Mouse (Mus musculus): Measurements from ENCODE around the gene E130114P18Rik. TPM values are rescaled to one million over a fixed set of nuclear protein-coding genes. Genes with fewer than 3 reads are reported as not detected.

E130114P18Rik gene
- polyA plus RNA-seq, 1 experiment from 2014 or later: 1.1 TPM

DNA sequence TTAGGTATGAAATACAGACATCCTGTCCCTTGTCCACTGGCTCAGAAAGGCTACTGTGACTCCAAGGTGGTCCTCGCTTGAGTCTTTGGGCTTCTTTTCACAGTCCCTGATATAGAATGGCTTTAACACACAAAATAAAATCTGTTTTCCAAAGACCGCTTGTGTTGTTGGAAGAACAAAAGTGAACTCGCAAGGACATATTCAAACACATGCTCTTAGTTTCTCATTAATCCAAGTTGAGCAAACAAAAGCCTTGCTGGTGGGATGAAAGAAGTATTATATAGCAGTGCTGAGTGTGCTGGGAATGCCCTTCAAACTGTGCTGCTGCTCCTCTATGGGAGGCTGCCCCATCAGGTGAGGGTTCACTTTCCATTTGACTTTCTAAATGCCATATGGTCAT, 169.7 kb downstream of the E130114P18Rik start:
- H3K9me3 ChIP-seq: no peaks in the 10 kb centered on the region
- 0 out of 2 replicates have a peak, but pooled peaks cover 8% of the 10 kb centered on the region for H3K4me1 ChIP-seq
- H3K27ac ChIP-seq: no peak overlapping the region
- DNase-seq (ENCODE audit: low spot score): no peak
- WGBS: 89% methylated on average over 3 of the region's 3 CpGs
- no peaks in the 10 kb centered on the region for H3K36me3 ChIP-seq
- H3K4me3 ChIP-seq: no peak overlapping the region
- H3K27me3 ChIP-seq (ENCODE audit: insufficient read depth, poor library complexity, severe bottlenecking): no peaks in the 10 kb centered on the region

DNA sequence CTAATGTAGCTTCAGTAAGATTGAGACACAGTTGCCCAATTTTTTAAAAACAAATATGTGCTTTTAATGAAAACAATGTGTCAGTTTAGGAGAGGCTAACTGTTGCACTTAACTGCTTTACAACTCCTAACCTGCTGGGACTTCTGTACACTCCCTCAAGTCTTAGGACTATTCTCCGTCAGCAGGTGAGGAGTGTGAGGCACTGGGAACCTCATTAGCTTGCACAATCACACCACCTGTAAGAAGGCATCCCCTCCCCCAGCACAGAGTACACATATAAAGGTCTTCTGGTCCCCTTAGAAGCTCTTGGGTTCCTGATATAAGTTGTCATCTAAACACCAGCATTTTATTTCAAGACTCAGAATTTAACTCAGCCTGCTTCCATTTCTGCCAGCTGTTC, 170.7 kb downstream of the E130114P18Rik start:
- Histone ChIP-seq H3K36me3 (no peaks in the 10 kb centered on the region), H3K9me3 (no peaks in the 10 kb centered on the region), H3K4me1 (peaks cover 11% of the 10 kb centered on the region; the same call in 1 of the 2 replicates), H3K27me3 (ENCODE audit: insufficient read depth, poor library complexity, severe bottlenecking) (no peaks in the 10 kb centered on the region), H3K27ac (no peak overlapping the region), H3K4me3 (no peak overlapping the region)
- no peak for DNase-seq (ENCODE audit: low spot score)
- 81% methylated on average over 1 of the region's 1 CpGs for WGBS

- no peaks in the 10 kb centered on the region for H3K9me3 ChIP-seq
- H3K4me3 ChIP-seq: no peak overlapping the region
- DNase-seq (ENCODE audit: low spot score): no peak
- H3K36me3 ChIP-seq: no peaks in the 10 kb centered on the region
- peaks cover 16% of the 10 kb centered on the region for H3K4me1 ChIP-seq
- WGBS: 87% methylated on average over 8 of the region's 8 CpGs
- no peak overlapping the region for H3K27ac ChIP-seq
- no peaks in the 10 kb centered on the region for H3K27me3 ChIP-seq (ENCODE audit: insufficient read depth, poor library complexity, severe bottlenecking)
Observed at GRCm38 (mm10) chr4:97606524-97606923, 171.4 kb downstream of the E130114P18Rik start.

DNA sequence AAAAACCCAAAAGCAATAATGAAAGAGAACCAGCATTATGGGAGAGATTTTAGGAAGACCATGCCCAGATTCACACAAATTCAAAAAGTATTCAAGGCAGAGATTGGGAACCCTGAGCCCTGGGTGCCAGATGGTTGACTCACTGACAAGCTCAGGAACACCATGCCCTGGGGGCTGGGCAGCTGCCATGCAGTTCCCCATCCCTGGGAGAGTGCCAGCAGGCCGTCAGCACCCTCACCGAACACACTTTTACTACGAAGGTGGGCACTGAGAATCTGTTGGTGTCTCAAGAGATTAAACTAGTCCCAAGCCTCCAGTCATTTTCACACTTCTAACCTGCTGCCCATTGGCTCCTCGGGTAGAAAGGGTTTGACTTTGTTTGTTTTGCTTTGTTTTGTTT, 175.3 kb downstream of the E130114P18Rik start:
- Histone ChIP-seq H3K27ac (no peak overlapping the region; the same call in 1 of the 2 replicates), H3K4me3 (no peak overlapping the region), H3K4me1 (peaks cover 21% of the 10 kb centered on the region), H3K36me3 (no peaks in the 10 kb centered on the region), H3K9me3 (no peaks in the 10 kb centered on the region), H3K27me3 (ENCODE audit: insufficient read depth, poor library complexity, severe bottlenecking) (no peaks in the 10 kb centered on the region)
- no peak for DNase-seq (ENCODE audit: low spot score)
- WGBS: 38% methylated on average over 4 of the region's 4 CpGs

- 15% methylated on average over 8 of the region's 8 CpGs for WGBS
- no peaks in the 10 kb centered on the region for H3K36me3 ChIP-seq
- no peaks in the 10 kb centered on the region for H3K9me3 ChIP-seq
- peak; percentile 86 for DNase-seq (ENCODE audit: low spot score)
- H3K27ac ChIP-seq: peak overlapping the region; percentile 77
- no peak overlapping the region; the same call in 1 of the 2 replicates for H3K4me3 ChIP-seq
- H3K4me1 ChIP-seq: peaks cover 14% of the 10 kb centered on the region
- H3K27me3 ChIP-seq (ENCODE audit: insufficient read depth, poor library complexity, severe bottlenecking): no peaks in the 10 kb centered on the region
Observed at GRCm38 (mm10) chr4:97600875-97601835, 176.7 kb downstream of the E130114P18Rik start.

DNA sequence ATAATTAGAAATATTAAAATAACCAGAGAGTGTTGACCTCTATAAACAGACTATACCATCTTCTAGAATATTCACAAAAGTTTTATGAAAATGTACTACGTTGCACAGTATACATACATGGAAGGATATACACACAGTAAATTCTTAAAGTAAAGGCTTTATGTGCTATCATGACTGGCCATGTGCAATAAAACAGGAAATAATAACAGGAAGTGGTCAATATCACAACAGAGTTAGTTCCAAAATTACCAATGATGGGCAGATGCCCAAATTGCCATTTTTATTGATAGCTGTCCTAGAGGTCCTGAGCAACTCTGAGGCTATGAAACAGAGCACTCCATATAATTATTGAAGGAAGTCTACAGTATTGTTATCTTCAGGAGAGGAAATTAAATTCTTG, 180.4 kb downstream of the E130114P18Rik start:
- no peak for DNase-seq (ENCODE audit: low spot score)
- no peaks in the 10 kb centered on the region for H3K36me3 ChIP-seq
- WGBS: 93% methylated on average over 1 of the region's 1 CpGs
- H3K4me1 ChIP-seq: peaks cover 29% of the 10 kb centered on the region
- no peak overlapping the region for H3K4me3 ChIP-seq
- H3K27ac ChIP-seq: no peak overlapping the region
- H3K27me3 ChIP-seq (ENCODE audit: insufficient read depth, poor library complexity, severe bottlenecking): no peaks in the 10 kb centered on the region
- no peaks in the 10 kb centered on the region for H3K9me3 ChIP-seq

GRCm38 (mm10) chr4:97596348-97596747, 181.5 kb downstream of the E130114P18Rik start:
- H3K4me3 ChIP-seq: no peak overlapping the region
- H3K9me3 ChIP-seq: no peaks in the 10 kb centered on the region
- H3K4me1 ChIP-seq: peaks cover 22% of the 10 kb centered on the region
- WGBS: 82% methylated on average over 9 of the region's 9 CpGs
- H3K36me3 ChIP-seq: no peaks in the 10 kb centered on the region
- DNase-seq (ENCODE audit: low spot score): no peak
- no peak overlapping the region for H3K27ac ChIP-seq
- no peaks in the 10 kb centered on the region for H3K27me3 ChIP-seq (ENCODE audit: insufficient read depth, poor library complexity, severe bottlenecking)

DNA sequence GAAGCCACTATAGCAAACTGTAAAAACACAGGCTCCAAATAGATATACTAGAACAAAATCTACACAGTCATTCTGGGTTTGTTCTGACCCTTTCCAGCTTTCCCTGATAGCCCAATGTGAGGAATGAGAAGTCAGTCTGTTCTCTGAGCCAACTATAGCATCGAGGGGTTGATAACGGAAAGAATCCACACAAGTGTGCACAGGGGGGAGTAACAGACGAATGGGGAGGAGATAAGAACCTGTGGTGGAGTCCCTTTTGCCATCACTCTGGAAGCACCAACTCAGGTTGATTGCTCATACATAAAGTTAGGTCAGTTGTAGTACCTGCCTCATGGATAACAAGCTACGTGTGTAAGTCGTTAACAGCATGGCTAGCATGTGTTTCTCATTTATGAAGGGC, 184.0 kb downstream of the E130114P18Rik start:
- no peak for DNase-seq (ENCODE audit: low spot score)
- peaks cover 18% of the 10 kb centered on the region; the same call in 1 of the 2 replicates for H3K4me1 ChIP-seq
- H3K27me3 ChIP-seq (ENCODE audit: insufficient read depth, poor library complexity, severe bottlenecking): no peaks in the 10 kb centered on the region
- no peaks in the 10 kb centered on the region for H3K36me3 ChIP-seq
- H3K27ac ChIP-seq: peak overlapping the region; percentile 39; the same call in 1 of the 2 replicates
- no peaks in the 10 kb centered on the region for H3K9me3 ChIP-seq
- H3K4me3 ChIP-seq: no peak overlapping the region
- WGBS: 28% methylated on average over 5 of the region's 5 CpGs

GRCm38 (mm10) chr4:97589790-97590189, 188.1 kb downstream of the E130114P18Rik start:
- Histone ChIP-seq H3K9me3 (no peaks in the 10 kb centered on the region), H3K4me3 (no peak overlapping the region), H3K4me1 (peaks cover 18% of the 10 kb centered on the region; the same call in 1 of the 2 replicates), H3K27me3 (ENCODE audit: insufficient read depth, poor library complexity, severe bottlenecking) (no peaks in the 10 kb centered on the region), H3K27ac (no peak overlapping the region), H3K36me3 (no peaks in the 10 kb centered on the region)
- DNase-seq (ENCODE audit: low spot score): no peak
- 72% methylated on average over 1 of the region's 1 CpGs for WGBS

DNA sequence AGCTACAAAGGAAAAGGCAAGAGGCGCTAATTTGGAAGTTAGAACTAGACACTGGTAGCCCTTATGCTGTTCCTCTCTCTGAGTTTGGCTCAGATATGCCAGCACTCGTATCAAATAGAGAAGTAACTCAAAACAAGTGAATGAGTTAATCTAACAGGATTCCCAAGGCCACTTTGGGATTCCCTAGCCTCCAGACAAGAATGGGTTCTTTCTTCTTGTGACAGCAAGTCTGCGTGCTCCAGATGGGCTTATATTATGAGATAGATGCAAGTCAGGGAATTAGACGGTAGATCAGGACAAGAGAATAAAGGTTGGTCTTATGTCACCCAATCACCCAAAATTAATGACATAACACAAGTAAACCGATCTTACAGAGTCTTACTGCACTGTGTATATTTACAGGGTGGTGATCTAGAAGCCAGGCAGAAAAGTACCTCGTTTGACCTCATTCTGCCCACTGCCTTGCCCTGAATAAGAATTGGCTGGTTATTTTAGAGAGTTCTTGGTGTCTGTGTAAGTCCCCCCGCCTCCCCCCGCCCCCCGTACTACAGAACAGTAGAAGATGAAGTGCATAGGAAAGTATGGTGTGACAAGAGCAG, 190.4 kb downstream of the E130114P18Rik start:
- Histone ChIP-seq H3K4me1 (peaks cover 1% of the 10 kb centered on the region; the same call in 1 of the 2 replicates), H3K27ac (no peak overlapping the region), H3K36me3 (no peaks in the 10 kb centered on the region), H3K9me3 (no peaks in the 10 kb centered on the region), H3K4me3 (no peak overlapping the region), H3K27me3 (ENCODE audit: insufficient read depth, poor library complexity, severe bottlenecking) (no peaks in the 10 kb centered on the region)
- WGBS: 71% methylated on average over 9 of the region's 9 CpGs
- no peak for DNase-seq (ENCODE audit: low spot score)

GRCm38 (mm10) chr4:97585170-97585569, 192.7 kb downstream of the E130114P18Rik start:
- Histone ChIP-seq H3K27ac (no peak overlapping the region), H3K9me3 (no peaks in the 10 kb centered on the region), H3K4me1 (no peaks in the 10 kb centered on the region), H3K27me3 (ENCODE audit: insufficient read depth, poor library complexity, severe bottlenecking) (no peaks in the 10 kb centered on the region), H3K36me3 (no peaks in the 10 kb centered on the region), H3K4me3 (no peak overlapping the region)
- DNase-seq (ENCODE audit: low spot score): no peak
- WGBS: 85% methylated on average over 7 of the region's 7 CpGs

GRCm38 (mm10) chr4:97584445-97585130, 193.3 kb downstream of the E130114P18Rik start:
- Histone ChIP-seq H3K4me1 (no peaks in the 10 kb centered on the region), H3K4me3 (no peak overlapping the region), H3K27me3 (ENCODE audit: insufficient read depth, poor library complexity, severe bottlenecking) (no peaks in the 10 kb centered on the region), H3K9me3 (no peaks in the 10 kb centered on the region), H3K27ac (no peak overlapping the region), H3K36me3 (no peaks in the 10 kb centered on the region)
- 83% methylated on average over 9 of the region's 9 CpGs for WGBS
- no peak for DNase-seq (ENCODE audit: low spot score)
